Mouse (Mus musculus): ENCODE data around the gene Sgms1.

The Sgms1 gene

DNA sequence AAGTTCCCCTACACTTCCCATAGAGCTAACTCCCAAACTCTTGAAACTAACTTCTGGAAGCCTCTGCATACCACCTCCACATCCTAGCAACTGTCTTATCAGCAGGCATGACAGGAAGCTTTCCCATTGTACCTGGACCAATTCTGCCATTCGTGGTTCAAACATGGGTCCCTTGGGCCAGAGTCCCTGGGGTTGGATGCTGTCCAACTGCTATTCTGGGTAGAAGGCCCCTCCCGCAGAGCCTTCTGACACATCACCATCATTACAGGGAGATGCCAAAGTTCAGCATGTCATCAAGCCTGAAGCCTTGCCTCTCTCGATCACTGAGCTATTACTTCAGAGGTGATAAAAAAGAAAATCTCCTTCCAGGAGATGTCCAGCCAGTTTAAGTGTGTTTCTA is 175.9 kb downstream of the Sgms1 start:
- DNase-seq (ENCODE audit: low spot score in 2 of 2), result no peak

DNA sequence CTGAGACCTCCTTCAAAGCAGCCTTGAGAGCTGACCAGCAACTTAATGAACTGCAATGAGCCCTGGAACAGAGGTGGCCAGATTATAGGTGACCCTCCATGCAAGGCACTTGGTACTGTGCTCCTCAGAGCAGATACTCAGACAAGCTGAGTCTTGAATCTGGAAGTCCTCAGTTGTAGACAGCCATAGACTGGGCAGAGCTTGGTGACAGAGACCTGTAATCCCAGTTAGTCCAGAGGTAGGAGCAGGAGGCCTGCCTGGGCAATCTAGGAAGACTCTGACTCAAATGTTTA is 178.3 kb downstream of the Sgms1 start:
- DNase-seq (ENCODE audit: low spot score in 2 of 2), result no peak

DNA sequence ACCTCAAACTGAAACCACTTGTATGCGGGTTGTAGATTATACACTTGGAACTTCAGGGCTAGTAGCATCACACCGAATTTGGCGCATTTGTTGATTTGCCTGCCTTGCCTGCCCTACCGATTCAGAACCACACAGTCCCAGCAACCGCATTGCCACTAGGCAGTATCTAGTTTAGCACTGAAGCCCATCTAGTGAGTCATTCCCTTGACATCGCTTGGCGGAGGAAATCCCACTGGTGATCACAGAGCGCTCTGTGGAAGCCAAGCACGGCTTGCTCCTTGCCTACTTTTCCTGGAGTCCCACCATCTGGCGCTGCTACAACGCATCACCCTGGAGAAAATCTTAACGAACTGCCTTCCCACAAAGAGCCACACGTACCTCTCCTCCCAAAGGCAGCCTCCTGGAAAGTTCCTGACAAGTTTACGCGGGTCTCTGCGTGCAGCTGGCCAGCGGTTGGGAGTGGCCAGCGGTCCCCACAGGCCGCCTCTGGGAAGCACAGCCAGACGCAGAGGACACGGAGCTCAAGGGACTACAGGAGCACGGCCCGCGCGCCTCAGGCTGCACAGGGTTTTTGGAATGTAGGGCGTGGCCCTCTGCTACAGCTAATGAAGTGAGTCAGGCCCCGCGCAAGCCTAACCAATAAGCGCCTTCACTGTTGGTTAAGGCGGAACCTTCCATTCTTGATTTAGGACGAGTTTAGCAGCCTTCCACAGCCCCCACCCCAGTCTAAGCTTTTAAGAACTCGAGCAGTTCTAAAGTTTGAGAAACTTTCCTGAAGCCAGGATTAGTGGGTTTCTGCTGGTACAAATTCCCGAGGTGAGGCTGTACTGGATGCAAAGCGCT is 178.8 kb downstream of the Sgms1 start:
- DNase-seq (ENCODE audit: low spot score in 2 of 2), result peak; percentile 78 to 83

DNA sequence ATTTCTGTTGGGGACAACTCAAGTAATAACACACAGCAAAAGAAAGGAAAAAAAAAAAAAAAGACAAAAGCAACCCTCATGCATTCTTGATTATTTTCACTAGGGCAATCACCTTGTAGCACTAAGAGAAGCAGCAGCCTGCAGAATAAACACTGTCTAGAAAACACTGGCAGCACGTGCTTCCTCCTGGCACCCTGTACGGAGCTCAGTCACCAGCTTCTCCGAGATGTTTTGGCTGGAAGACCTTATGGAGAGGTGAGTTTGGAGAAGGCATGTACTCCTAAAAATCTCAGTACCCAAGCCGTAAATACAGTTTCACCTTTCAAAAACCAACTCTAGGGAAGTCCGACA is 179.4 kb downstream of the Sgms1 start:
- no peak for DNase-seq (ENCODE audit: low spot score in 2 of 2)

DNA sequence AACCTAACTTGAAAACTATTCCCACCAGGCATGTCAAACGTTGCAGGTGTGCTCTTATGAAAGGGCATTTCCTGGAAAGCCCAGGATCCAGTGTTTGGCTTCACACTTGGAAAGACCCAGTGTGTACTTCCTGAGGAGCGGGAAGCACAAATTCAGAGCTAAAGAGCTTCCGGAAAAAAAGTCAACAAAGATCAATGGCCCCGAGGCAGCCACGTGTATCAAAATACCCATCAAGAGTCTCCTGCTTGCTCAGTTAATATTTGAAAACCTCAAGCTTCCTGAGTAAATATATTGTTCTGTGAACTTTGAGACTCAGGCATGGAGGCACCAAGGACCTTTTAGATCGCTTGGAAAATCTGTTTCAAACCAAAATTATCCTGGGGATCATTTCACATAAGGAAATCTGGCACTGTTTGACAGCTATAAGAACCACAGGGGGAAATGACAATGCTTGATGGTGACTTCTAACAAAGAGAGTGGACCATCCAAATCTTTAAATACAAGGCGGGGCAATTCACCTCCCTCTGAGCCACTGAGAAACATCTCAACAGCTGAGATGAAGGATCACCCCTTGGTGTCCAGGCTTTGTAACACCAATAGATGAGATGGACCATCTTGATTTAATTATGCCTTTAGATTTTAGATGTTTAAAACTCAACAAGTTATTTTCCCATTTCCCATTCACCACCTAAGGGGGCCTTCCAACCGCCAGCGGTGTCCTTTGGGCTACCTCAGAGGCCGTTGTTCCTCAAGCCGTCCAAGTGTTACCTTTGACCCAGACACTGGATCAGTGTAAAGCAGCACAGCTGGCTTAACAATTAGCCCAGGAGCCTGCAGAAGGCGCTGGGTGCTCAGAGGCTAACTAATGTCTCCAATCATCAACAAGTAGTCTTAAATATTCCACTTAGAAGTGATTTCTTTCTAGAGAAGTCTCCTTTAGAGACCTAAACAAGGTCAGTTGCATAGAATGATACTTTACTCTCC is 187.1 kb downstream of the Sgms1 start:
- DNase-seq (ENCODE audit: low spot score in 2 of 2), result no peak

DNA sequence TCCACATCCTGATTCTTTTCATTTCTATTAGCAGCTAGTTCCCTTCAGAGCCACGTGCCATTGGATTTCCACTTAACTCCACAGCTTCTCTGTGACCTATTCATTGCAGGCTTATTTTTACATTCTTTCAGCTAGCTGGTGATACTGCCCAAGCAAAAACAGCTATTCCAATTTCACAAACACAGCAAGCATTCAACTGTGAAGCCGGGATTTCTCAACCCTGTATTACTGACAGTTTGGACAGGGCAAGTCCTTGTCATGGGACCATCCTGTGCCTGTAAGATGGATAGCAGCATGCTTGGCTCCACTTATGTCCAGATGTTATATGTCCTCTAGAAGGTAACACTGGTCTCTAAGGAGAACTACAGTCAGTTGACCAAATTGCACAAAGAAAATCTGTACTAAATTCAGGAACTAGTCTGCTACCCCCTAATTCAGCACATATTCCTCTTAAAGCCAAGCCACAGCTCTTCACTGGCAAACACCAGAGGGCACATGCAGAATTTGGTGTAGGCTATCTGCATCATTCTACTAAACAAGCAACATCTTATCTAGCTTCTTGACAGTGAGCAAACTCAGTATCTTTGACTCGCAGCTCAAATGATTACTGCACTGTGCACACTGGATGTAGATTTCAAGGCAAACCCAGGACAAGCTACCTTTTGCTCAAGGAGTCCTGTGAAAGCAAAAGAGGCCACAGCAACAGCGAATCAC is 189.5 kb downstream of the Sgms1 start:
- no peak for DNase-seq (ENCODE audit: low spot score in 2 of 2)

DNA sequence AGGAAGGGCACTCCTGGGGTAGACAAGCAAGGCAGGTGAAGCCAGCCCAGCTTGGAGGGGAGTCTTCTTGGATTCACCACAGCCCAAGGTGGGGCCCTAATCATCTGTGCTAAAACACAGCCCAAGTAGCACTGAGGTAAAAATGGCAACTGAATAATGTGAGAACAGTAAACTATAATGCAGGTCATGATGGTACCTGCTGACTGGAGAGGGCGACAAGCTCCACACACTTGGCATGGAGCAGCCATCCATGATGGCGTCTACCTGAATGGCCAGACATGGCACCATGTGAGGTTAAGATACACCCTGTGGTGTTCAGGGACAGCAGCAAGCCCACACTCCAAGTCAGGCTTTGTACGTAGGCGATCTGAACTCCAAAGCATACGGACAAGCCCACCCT is 190.4 kb downstream of the Sgms1 start:
- no peak for DNase-seq (ENCODE audit: low spot score in 2 of 2)

DNA sequence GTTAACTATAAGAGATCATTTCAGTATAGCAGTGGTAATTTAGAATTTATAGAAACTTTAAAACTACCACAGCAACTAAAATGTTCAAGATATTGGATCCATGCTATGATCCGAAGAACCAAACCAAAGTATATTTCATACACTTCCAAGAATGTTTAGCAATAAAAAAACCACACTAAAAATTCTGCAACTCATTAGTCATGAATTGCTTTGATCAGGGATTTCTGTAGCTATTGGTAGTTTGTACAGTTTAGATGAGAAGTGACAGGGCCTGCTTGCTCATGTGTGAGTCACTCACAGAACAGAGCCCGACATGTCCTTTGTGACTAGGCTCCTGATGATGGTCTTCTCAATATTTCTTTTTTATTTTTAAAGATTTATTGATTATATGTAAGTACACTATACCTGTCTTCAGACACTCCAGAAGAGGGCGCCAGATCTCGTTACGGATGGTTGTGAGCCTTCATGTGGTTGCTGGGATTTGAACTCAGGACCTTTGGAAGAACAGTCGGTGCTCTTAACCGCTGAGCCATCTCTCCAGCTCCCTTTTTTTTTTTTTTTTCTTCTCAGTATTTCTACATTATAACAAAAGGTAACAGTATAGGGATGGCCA is 190.9 kb downstream of the Sgms1 start:
- no peak for DNase-seq (ENCODE audit: low spot score in 2 of 2)

DNA sequence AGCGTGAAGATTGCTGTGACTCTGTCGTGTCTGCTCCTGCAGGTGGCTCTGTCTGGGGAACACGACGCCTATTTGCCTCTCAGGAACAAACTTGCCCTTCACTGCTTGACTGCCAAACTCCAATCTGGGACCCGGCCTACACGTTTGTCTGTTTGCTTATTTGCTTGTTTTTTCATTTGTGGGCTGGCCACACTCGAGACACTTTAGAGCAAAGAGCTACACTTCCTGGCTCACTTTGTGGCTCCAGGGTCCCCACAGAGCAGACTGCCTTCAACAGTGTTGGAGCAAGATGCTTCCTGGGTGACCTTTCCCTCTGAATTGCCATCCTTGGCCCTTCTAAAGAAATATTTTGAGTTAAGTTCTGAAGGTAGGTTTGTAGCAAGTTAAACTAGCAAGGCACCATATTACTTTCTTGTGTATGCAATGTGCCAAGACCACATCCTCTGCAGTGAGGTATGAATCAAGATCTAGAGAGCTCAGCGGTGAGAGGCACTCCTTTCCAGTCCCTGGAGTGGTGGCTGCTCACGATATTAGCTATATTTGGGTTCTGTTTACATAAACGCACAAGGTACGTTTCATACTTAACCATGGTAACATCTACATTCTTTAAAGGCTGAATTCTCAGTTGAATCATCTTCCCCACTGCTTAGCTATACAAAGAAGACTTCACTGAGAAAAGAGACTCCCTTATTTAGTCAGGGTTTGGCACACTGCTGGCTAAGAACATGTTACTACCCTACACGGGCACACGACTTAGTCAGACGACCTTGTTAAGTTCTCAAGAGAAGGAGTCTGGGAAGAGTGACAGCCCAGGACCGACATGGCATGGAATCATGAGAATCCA is 192.3 kb downstream of the Sgms1 start:
- no peak for DNase-seq (ENCODE audit: low spot score in 2 of 2)

DNA sequence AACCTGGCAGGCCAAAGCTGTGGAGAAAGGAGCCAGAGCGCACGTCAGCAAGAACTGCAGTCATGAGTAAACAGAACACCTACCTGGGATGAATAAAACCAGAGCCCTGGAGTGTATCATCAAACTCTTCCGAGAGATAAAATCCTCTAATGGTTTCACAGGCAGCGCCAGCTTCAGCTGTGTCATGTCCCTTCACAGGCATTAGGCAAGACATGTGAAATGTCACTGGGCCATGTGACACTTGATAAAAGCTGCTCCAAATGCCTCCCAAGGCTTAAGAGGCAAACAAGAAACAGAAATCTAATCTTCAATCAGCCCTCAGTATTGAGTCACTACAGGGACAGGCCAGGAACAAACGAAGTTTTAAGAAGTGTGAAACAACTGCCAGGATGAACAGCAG is 193.3 kb downstream of the Sgms1 start:
- no peak for DNase-seq (ENCODE audit: low spot score in 2 of 2)

DNA sequence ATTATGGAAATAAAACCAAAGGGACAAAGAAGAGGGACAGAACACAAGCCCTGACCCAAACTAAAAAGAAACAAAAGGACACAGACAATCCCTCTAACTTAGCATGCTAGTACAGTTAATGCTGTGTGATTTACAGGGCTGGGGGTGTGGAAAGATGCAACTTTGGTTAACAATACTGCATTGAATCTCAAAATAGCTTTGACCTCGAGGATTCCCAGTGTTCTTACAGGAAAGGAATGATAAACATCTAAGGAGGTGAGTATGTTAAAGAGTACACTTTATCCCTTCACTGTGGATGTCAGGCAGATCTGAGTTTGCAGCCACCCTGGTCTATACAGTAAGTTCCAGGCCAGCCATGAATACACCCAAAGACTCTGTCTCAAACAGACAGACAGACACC is 194.7 kb downstream of the Sgms1 start:
- no peak for DNase-seq (ENCODE audit: low spot score in 2 of 2)

DNA sequence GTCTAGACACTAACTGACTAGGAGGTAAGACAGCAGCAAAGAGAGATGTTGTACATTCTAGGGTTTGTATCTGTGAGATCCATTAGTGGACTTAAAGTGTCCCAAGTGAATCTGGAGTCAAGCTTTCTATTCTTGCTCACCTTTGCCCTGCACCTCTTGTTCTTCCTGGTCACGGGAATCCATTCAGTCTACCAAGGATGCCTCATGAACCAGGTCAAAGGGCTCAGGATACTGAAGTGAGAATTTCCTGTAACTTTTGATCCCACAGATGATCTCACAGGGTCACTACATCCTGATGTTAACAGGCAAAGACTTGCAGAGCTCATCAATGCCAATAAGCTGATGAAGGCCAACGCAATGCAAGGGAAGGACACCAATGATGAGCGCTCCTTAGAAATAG is 195.4 kb downstream of the Sgms1 start:
- no peak for DNase-seq (ENCODE audit: low spot score in 2 of 2)

DNA sequence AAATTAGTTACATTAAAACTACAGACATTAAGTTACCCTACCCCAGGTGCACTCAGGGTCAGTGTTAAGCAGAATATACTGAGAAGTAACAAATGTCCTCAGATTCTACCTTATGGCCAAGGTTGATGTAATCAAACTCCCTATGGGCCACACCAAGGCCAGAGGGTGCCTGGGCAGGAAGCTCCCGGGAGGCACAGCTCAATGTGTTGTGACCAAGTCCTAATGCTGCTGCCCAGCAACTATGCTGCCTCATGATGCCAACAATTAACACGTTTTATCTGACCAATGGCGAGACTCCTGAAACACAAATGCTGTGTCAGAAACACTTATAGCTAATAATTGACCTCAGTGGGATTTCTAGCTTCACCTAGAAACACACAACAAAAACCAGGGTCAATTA is 197.9 kb downstream of the Sgms1 start:
- no peak for DNase-seq (ENCODE audit: low spot score in 2 of 2)

DNA sequence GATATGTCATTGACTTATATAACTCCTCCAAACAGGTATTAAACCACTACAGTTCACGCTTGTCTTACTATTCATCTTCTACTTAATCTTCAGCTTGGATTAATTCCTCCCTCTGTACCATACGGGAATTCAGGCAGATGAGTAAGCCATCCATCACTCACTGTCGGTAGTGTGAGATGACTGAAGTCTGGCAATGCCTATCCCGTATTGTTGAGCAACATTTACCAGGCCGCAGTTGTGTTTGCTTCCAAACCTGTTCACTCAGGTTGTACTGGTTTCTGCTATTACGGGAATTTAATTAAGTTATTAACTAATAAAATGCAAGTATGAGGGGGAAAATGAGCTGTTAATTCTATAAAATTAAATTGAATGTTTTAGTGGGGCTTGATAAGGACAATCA is 199.6 kb downstream of the Sgms1 start:
- DNase-seq (ENCODE audit: low spot score in 2 of 2), result no peak

DNA sequence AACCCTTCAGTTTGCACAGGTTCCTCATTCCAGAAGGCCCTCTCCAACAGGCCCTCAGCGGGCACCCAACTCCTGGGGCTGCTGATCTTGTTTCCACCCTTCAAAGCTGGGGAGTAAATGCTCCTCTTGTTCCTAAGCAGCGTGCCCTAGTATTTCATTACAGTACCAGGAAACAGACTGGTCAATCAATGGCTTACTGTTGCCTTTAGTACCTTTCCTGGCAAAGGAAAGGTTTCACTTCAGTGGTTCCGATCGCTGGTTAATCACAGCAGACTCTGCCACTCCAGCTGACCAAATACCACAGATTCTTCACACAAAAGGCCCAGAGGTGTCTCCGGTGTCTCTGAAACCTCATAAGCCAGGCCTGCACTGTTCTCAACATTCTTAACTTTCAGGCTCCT is 200.5 kb downstream of the Sgms1 start:
- DNase-seq (ENCODE audit: low spot score in 2 of 2), result no peak

DNA sequence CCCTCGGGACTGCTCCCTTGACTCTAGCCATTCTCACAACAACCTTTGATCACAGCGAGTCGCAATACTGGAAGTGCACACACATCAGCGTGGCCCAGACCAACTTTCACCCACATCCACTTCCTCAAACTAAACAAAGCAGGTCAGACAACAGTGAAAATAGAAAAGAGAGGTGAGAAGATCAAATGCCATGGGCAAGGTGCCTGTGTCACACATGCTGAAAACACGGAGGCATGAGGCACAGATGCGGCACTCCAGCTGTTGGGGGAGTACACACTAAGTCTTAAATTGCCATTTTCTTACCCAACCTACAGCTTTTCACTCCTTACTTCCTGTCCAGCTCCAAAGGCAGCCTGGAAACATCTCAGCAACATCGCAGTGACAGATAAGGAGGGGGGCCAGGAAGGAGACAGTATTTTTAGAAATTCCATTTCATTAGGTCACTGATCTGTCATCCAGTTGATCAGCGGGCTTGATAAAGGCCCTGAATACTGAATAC is 202.9 kb downstream of the Sgms1 start:
- peak; percentile 76 to 80 for DNase-seq (ENCODE audit: low spot score in 2 of 2)

DNA sequence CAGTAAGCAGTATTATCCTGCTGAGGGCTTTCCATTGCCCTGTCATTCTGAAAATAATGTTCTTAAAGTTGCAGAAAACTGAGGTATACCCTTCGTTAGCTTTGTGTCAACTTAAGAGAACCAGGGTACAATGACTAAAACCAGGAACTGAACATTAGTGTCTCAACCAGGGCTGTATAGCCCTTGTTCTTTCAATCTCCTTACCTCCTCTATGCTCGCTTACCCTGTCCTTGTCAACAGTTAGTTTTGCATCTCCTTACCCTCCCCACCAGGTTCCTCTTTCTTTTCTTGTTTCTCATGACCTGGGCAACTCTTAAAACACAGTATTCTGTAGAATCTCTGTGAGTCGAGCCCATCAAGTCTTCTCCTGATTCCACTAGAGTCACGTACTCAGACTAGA is 206.5 kb downstream of the Sgms1 start:
- peak; percentile 73 to 79 for DNase-seq (ENCODE audit: low spot score in 2 of 2)

DNA sequence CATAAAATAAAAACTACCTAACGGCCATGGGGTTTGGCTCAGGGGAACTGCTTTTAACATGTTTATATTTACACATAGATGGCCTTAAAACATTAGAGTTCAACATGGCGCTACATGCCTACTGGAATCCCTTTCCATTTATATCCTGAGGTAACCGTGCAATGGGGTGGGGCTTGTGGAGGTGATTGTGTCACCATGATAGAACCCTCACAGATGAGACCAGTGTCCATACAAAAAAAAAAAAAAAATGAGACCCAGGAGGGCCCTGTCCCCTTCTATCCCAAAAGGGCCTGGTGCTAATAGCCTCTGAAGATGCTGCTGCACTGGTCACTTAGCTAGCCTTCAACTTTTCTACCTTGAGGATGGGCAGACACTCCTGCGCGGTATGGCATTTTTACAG is 207.0 kb downstream of the Sgms1 start:
- no peak for DNase-seq (ENCODE audit: low spot score in 2 of 2)

DNA sequence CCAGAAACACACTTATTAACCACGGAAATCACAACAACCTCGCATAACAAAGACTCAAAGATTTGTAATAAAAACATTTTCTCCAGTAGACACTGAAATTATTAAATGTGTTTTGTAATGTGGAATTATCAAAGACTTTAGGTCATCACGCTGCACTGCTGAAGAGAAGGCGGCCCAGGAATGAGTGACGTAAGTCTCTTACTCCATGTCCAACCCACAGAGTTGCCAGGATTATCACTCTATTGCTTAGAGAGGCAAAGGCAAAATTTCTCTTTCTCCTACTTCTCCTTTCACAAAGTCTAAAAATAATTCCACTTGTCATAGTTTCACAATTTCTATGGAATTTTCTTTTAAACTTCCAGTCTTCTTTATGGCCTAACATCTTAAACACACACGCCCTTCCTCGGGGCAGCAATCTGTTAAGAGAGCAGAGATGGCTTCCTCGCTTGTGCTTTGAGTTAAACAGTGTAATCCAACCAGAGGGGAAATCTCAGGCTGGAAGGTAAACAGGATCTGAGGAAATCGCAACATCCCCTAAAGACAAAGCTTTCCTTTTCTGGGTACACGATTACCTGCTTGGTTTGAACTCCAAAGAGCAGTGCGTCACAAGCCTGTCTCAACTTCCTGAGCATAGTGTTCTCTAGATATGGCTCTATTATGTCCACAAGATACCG is 207.7 kb downstream of the Sgms1 start:
- DNase-seq (ENCODE audit: low spot score in 2 of 2), result no peak

Measured in spleen, postnatal 36 days (tissue).